Mouse (Mus musculus) embryo, embryonic 11 days (tissue): ENCODE measurements at regions not wholly inside any gene's neighbourhood (a gene's known extent, or its start where the extent isn't known, plus 50 kb on each side); places are given as distances from the start of the nearest gene placed in this dataset.

Experiments
- DNase-seq: peaks from one replicate; pipeline ENCODE4 v3.0.0-alpha.2; 2015

- no peak for DNase-seq
These were observed 70.8 kb downstream of the Mat2b start for GRCm38 (mm10) chr11:40624126-40624778.

- DNase-seq: no peak
These were observed 75.0 kb downstream of the Mat2b start for GRCm38 (mm10) chr11:40620036-40620435.

- no peak for DNase-seq
These were observed 92.0 kb downstream of the Mat2b start for GRCm38 (mm10) chr11:40603008-40603407.

- peak; percentile 64 for DNase-seq
These were observed 93.5 kb downstream of the Mat2b start for GRCm38 (mm10) chr11:40601572-40601909.

GRCm38 (mm10) chr11:40600773-40601571 lies 94.0 kb downstream of the Mat2b start:
- peak; percentile 4 for DNase-seq

GRCm38 (mm10) chr11:40599956-40600772 lies 94.8 kb downstream of the Mat2b start:
- peak; percentile 78 for DNase-seq

- no peak for DNase-seq
These were observed 98.7 kb downstream of the Mat2b start for GRCm38 (mm10) chr11:40596347-40596746.

GRCm38 (mm10) chr11:40592056-40592455 lies 102.9 kb downstream of the Mat2b start:
- no peak for DNase-seq

- DNase-seq: no peak
These were observed 121.3 kb downstream of the Mat2b start for GRCm38 (mm10) chr11:40573758-40574139.

- DNase-seq: peak; percentile 30
These were observed 121.8 kb downstream of the Mat2b start for GRCm38 (mm10) chr11:40572953-40573757.

GRCm38 (mm10) chr11:40562866-40563265 lies 132.1 kb downstream of the Mat2b start:
- DNase-seq: no peak

- no peak for DNase-seq
These were observed 133.0 kb downstream of the Mat2b start for GRCm38 (mm10) chr11:40561983-40562382.

- DNase-seq: no peak
These were observed 133.6 kb downstream of the Mat2b start for GRCm38 (mm10) chr11:40561400-40561799.

- no peak for DNase-seq
These were observed 136.5 kb downstream of the Mat2b start for GRCm38 (mm10) chr11:40558486-40558885.

- DNase-seq: no peak
These were observed 139.9 kb downstream of the Mat2b start for GRCm38 (mm10) chr11:40554867-40555794.

- no peak for DNase-seq
These were observed 142.9 kb downstream of the Mat2b start for GRCm38 (mm10) chr11:40552054-40552453.

- DNase-seq: no peak
These were observed 148.4 kb downstream of the Mat2b start for GRCm38 (mm10) chr11:40546596-40546995.

- DNase-seq: no peak
These were observed 149.5 kb downstream of the Mat2b start for GRCm38 (mm10) chr11:40545537-40545936.

- DNase-seq: peak; percentile 61
These were observed 154.8 kb downstream of the Mat2b start for GRCm38 (mm10) chr11:40540229-40540628.

GRCm38 (mm10) chr11:40539776-40540175 lies 155.2 kb downstream of the Mat2b start:
- DNase-seq: peak; percentile 64

GRCm38 (mm10) chr11:40536236-40536765 lies 158.7 kb downstream of the Mat2b start:
- DNase-seq: no peak
